Mouse (Mus musculus): ENCODE results near the gene Ccdc146. TPM values are rescaled to one million over a fixed set of nuclear protein-coding genes. Genes with fewer than 3 reads are reported as not detected.

Gene Ccdc146
- polyA plus RNA-seq, 1 experiment from 2014 or later = 0.12 TPM

GRCm38 (mm10) chr5:21260746-21261145 is 163.7 kb downstream of the Ccdc146 start:
- Histone ChIP-seq H3K27me3 (ENCODE audit: control insufficient read depth, insufficient read depth, low read length) (no peaks in the 10 kb centered on the region), H3K27ac (ENCODE audit: low read length) (no peak overlapping the region), H3K9ac (replicated peaks; ENCODE audit: low read depth, low read length) (no peak overlapping the region), H3K4me3 (ENCODE audit: low read depth, low read length) (no peak overlapping the region), H3K4me1 (ENCODE audit: control insufficient read depth, insufficient read depth, low read length) (peaks cover 4% of the 10 kb centered on the region; the same call in 1 of the 2 replicates), H3K36me3 (ENCODE audit: control insufficient read depth, insufficient read depth, low read length) (no peaks in the 10 kb centered on the region), H3K9me3 (ENCODE audit: control insufficient read depth, low read depth, low read length) (no peaks in the 10 kb centered on the region), H3K4me2 (replicated peaks; ENCODE audit: low read depth, low read length) (no peak overlapping the region)
- 72% methylated on average over 7 of the region's 7 CpGs for WGBS
- no peak for ATAC-seq (ENCODE audit: insufficient number of reproducible peaks, insufficient read depth, low FRiP score, low read depth)

- no peak overlapping the region for H3K27ac ChIP-seq (ENCODE audit: low read length)
- WGBS = 69% methylated on average over 6 of the region's 6 CpGs
- no peaks in the 10 kb centered on the region for H3K9me3 ChIP-seq (ENCODE audit: control insufficient read depth, low read depth, low read length)
- no peak overlapping the region for H3K4me3 ChIP-seq (ENCODE audit: low read depth, low read length)
- H3K36me3 ChIP-seq (ENCODE audit: control insufficient read depth, insufficient read depth, low read length) = no peaks in the 10 kb centered on the region
- H3K27me3 ChIP-seq (ENCODE audit: control insufficient read depth, insufficient read depth, low read length) = no peaks in the 10 kb centered on the region
- no peak overlapping the region for H3K9ac ChIP-seq (replicated peaks; ENCODE audit: low read depth, low read length)
- peaks cover 4% of the 10 kb centered on the region; the same call in 1 of the 2 replicates for H3K4me1 ChIP-seq (ENCODE audit: control insufficient read depth, insufficient read depth, low read length)
- no peak overlapping the region for H3K4me2 ChIP-seq (replicated peaks; ENCODE audit: low read depth, low read length)
- ATAC-seq (ENCODE audit: insufficient number of reproducible peaks, insufficient read depth, low FRiP score, low read depth) = no peak
These were observed 166.7 kb downstream of the Ccdc146 start for GRCm38 (mm10) chr5:21257806-21258205.

- Histone ChIP-seq H3K27me3 (ENCODE audit: control insufficient read depth, insufficient read depth, low read length) (no peaks in the 10 kb centered on the region), H3K27ac (ENCODE audit: low read length) (no peak overlapping the region), H3K36me3 (ENCODE audit: control insufficient read depth, insufficient read depth, low read length) (no peaks in the 10 kb centered on the region), H3K4me1 (ENCODE audit: control insufficient read depth, insufficient read depth, low read length) (peaks cover 4% of the 10 kb centered on the region; the same call in 1 of the 2 replicates), H3K4me2 (replicated peaks; ENCODE audit: low read depth, low read length) (no peak overlapping the region), H3K9ac (replicated peaks; ENCODE audit: low read depth, low read length) (no peak overlapping the region), H3K9me3 (ENCODE audit: control insufficient read depth, low read depth, low read length) (no peaks in the 10 kb centered on the region), H3K4me3 (ENCODE audit: low read depth, low read length) (no peak overlapping the region)
- no peak for ATAC-seq (ENCODE audit: insufficient number of reproducible peaks, insufficient read depth, low FRiP score, low read depth)
- 53% methylated on average over 4 of the region's 4 CpGs for WGBS
These were observed 167.4 kb downstream of the Ccdc146 start for GRCm38 (mm10) chr5:21257126-21257525.

- WGBS = 77% methylated on average over 5 of the region's 5 CpGs
- no peaks in the 10 kb centered on the region for H3K36me3 ChIP-seq (ENCODE audit: control insufficient read depth, insufficient read depth, low read length)
- H3K4me3 ChIP-seq (ENCODE audit: low read depth, low read length) = no peak overlapping the region
- no peak overlapping the region for H3K27ac ChIP-seq (ENCODE audit: low read length)
- H3K9ac ChIP-seq (replicated peaks; ENCODE audit: low read depth, low read length) = no peak overlapping the region
- H3K4me2 ChIP-seq (replicated peaks; ENCODE audit: low read depth, low read length) = no peak overlapping the region
- H3K4me1 ChIP-seq (ENCODE audit: control insufficient read depth, insufficient read depth, low read length) = no peaks in the 10 kb centered on the region
- no peak for ATAC-seq (ENCODE audit: insufficient number of reproducible peaks, insufficient read depth, low FRiP score, low read depth)
- no peaks in the 10 kb centered on the region for H3K27me3 ChIP-seq (ENCODE audit: control insufficient read depth, insufficient read depth, low read length)
- H3K9me3 ChIP-seq (ENCODE audit: control insufficient read depth, low read depth, low read length) = no peaks in the 10 kb centered on the region
These were observed 168.8 kb downstream of the Ccdc146 start for GRCm38 (mm10) chr5:21255551-21256132.

GRCm38 (mm10) chr5:21254731-21255525 is 169.5 kb downstream of the Ccdc146 start:
- ATAC-seq (ENCODE audit: insufficient number of reproducible peaks, insufficient read depth, low FRiP score, low read depth) = no peak
- 83% methylated on average over 12 of the region's 12 CpGs for WGBS

GRCm38 (mm10) chr5:21248834-21249233 is 175.6 kb downstream of the Ccdc146 start:
- H3K27ac ChIP-seq (ENCODE audit: low read length) = no peak overlapping the region
- no peaks in the 10 kb centered on the region for H3K36me3 ChIP-seq (ENCODE audit: control insufficient read depth, insufficient read depth, low read length)
- H3K4me2 ChIP-seq (replicated peaks; ENCODE audit: low read depth, low read length) = no peak overlapping the region
- no peaks in the 10 kb centered on the region for H3K9me3 ChIP-seq (ENCODE audit: control insufficient read depth, low read depth, low read length)
- ATAC-seq (ENCODE audit: insufficient number of reproducible peaks, insufficient read depth, low FRiP score, low read depth) = no peak
- no peak overlapping the region for H3K4me3 ChIP-seq (ENCODE audit: low read depth, low read length)
- no peak overlapping the region for H3K9ac ChIP-seq (replicated peaks; ENCODE audit: low read depth, low read length)
- WGBS = 61% methylated on average over 5 of the region's 5 CpGs
- no peaks in the 10 kb centered on the region for H3K27me3 ChIP-seq (ENCODE audit: control insufficient read depth, insufficient read depth, low read length)
- H3K4me1 ChIP-seq (ENCODE audit: control insufficient read depth, insufficient read depth, low read length) = no peaks in the 10 kb centered on the region

More at GRCm38 (mm10) chr5:21254731-21255525, 169.5 kb downstream of the Ccdc146 start:
- Histone ChIP-seq H3K36me3 (ENCODE audit: control insufficient read depth, insufficient read depth, low read length) (no peaks in the 10 kb centered on the region), H3K9ac (replicated peaks; ENCODE audit: low read depth, low read length) (no peak overlapping the region), H3K4me1 (ENCODE audit: control insufficient read depth, insufficient read depth, low read length) (no peaks in the 10 kb centered on the region), H3K4me3 (ENCODE audit: low read depth, low read length) (no peak overlapping the region), H3K27me3 (ENCODE audit: control insufficient read depth, insufficient read depth, low read length) (no peaks in the 10 kb centered on the region), H3K4me2 (replicated peaks; ENCODE audit: low read depth, low read length) (no peak overlapping the region), H3K9me3 (ENCODE audit: control insufficient read depth, low read depth, low read length) (no peaks in the 10 kb centered on the region), H3K27ac (ENCODE audit: low read length) (no peak overlapping the region)

GRCm38 (mm10) chr5:21247916-21248315 is 176.6 kb downstream of the Ccdc146 start:
- Histone ChIP-seq H3K9ac (replicated peaks; ENCODE audit: low read depth, low read length) (no peak overlapping the region), H3K27ac (ENCODE audit: low read length) (no peak overlapping the region), H3K36me3 (ENCODE audit: control insufficient read depth, insufficient read depth, low read length) (no peaks in the 10 kb centered on the region), H3K4me2 (replicated peaks; ENCODE audit: low read depth, low read length) (no peak overlapping the region), H3K27me3 (ENCODE audit: control insufficient read depth, insufficient read depth, low read length) (no peaks in the 10 kb centered on the region), H3K4me1 (ENCODE audit: control insufficient read depth, insufficient read depth, low read length) (no peaks in the 10 kb centered on the region), H3K9me3 (ENCODE audit: control insufficient read depth, low read depth, low read length) (no peaks in the 10 kb centered on the region), H3K4me3 (ENCODE audit: low read depth, low read length) (no peak overlapping the region)
- ATAC-seq (ENCODE audit: insufficient number of reproducible peaks, insufficient read depth, low FRiP score, low read depth) = no peak
- WGBS = 54% methylated on average over 2 of the region's 2 CpGs

- no peak overlapping the region for H3K4me2 ChIP-seq (replicated peaks; ENCODE audit: low read depth, low read length)
- no peak overlapping the region for H3K9ac ChIP-seq (replicated peaks; ENCODE audit: low read depth, low read length)
- H3K4me1 ChIP-seq (ENCODE audit: control insufficient read depth, insufficient read depth, low read length) = no peaks in the 10 kb centered on the region
- ATAC-seq (ENCODE audit: insufficient number of reproducible peaks, insufficient read depth, low FRiP score, low read depth) = no peak
- H3K27ac ChIP-seq (ENCODE audit: low read length) = no peak overlapping the region
- H3K27me3 ChIP-seq (ENCODE audit: control insufficient read depth, insufficient read depth, low read length) = no peaks in the 10 kb centered on the region
- 72% methylated on average over 6 of the region's 6 CpGs for WGBS
- no peak overlapping the region for H3K4me3 ChIP-seq (ENCODE audit: low read depth, low read length)
- no peaks in the 10 kb centered on the region for H3K9me3 ChIP-seq (ENCODE audit: control insufficient read depth, low read depth, low read length)
- H3K36me3 ChIP-seq (ENCODE audit: control insufficient read depth, insufficient read depth, low read length) = no peaks in the 10 kb centered on the region
These were observed 177.7 kb downstream of the Ccdc146 start for GRCm38 (mm10) chr5:21246794-21247193.

Data from stomach, embryonic 14.5 days (tissue).